Mouse (Mus musculus): ENCODE data around the gene B4galt2. TPM values are rescaled to one million over a fixed set of nuclear protein-coding genes. Genes with fewer than 3 reads are reported as not detected.

Gene B4galt2
- polyA plus RNA-seq, 1 experiment = 122 TPM

- TF ChIP-seq CTCF (IDR thresholded peaks at IDR 0.05; ENCODE audit: extremely low read depth, insufficient read depth, low read length) (no peak), POLR2A (IDR thresholded peaks at IDR 0.05; ENCODE audit: extremely low read depth, insufficient read depth, low read length) (no peak)
- Histone ChIP-seq H3K4me1 (ENCODE audit: control insufficient read depth, insufficient read depth, low read length) (peaks cover 16% of the 10 kb centered on the region), H3K27ac (ENCODE audit: insufficient read depth, low read length) (no peak overlapping the region), H3K4me3 (ENCODE audit: insufficient read depth, low read length) (peak overlapping the region; percentile 50)
Observed at GRCm38 (mm10) chr4:117912685-117913273, 29.5 kb upstream of the B4galt2 start.

DNA sequence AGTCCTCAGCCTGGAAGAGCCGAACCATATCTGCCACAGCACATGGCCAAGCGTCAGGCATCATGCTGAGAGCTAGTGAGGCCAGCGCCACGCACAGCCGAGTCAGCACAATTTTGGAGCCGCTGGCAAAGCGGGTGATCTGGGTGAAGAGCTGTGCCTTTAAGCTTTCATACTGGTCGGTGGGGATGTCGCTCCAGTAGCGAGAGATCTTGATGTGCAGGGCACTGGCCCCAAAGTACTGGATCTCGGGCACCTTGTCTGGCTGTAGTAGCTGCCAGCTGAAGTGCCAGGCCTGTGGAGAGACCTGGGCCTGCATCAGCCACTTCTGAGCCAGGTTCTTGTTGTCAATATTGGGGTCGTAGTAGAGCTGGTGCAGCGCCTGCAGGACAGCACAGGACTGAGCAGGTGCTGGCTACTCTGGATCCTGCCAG, 28.9 kb upstream of the B4galt2 start:
- TF ChIP-seq CTCF (IDR thresholded peaks at IDR 0.05; ENCODE audit: extremely low read depth, insufficient read depth, low read length) = no peak
- TF ChIP-seq POLR2A (IDR thresholded peaks at IDR 0.05; ENCODE audit: extremely low read depth, insufficient read depth, low read length) = no peak
- peaks cover 18% of the 10 kb centered on the region for H3K4me1 ChIP-seq (ENCODE audit: control insufficient read depth, insufficient read depth, low read length)
- no peak overlapping the region; the same call in 1 of the 2 replicates for H3K4me3 ChIP-seq (ENCODE audit: insufficient read depth, low read length)
- H3K27ac ChIP-seq (ENCODE audit: insufficient read depth, low read length) = no peak overlapping the region

DNA sequence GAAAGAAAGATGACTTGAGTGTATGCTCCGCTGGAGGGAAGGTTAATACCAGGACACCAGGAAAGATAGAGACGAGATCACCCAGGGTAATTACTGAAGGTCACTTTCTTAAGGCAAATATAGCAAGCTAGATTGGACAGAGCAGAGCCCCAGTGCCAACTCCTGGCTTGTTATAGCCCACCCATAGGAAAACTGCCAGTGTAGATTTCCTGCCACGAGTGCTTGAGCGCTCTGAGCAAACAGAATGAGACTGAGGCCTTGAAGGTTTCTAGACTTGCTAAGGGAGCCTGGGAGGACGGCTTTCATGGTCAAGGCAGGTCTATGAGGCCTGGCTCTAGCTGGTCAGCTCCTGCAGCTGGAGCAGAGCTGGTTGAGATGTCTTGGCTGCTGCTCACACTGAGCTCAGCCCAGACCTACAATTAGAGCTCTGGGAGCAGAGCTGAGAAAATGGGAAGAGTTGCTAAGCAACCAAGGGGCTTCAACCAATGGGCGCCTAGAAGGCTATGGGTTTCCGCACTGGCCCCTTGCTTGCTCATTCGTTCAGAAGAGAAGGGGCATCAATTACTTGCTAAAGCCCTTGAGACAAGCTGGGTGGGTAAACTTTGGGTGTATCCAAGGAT, 25.7 kb upstream of the B4galt2 start:
- Histone ChIP-seq H3K4me1 (ENCODE audit: control insufficient read depth, insufficient read depth, low read length) (peaks cover 24% of the 10 kb centered on the region), H3K27ac (ENCODE audit: insufficient read depth, low read length) (no peak overlapping the region), H3K4me3 (ENCODE audit: insufficient read depth, low read length) (peak overlapping the region; percentile 2; the same call in 1 of the 2 replicates)
- TF ChIP-seq CTCF (IDR thresholded peaks at IDR 0.05; ENCODE audit: extremely low read depth, insufficient read depth, low read length) (no peak), POLR2A (IDR thresholded peaks at IDR 0.05; ENCODE audit: extremely low read depth, insufficient read depth, low read length) (0 out of 2 replicates have a peak, but pooled peaks have one; percentile 24)

- H3K4me1 ChIP-seq (ENCODE audit: control insufficient read depth, insufficient read depth, low read length) = peaks cover 14% of the 10 kb centered on the region; the same call in 1 of the 2 replicates
- H3K4me3 ChIP-seq (ENCODE audit: insufficient read depth, low read length) = no peak overlapping the region
- no peak overlapping the region for H3K27ac ChIP-seq (ENCODE audit: insufficient read depth, low read length)
- TF ChIP-seq POLR2A (IDR thresholded peaks at IDR 0.05; ENCODE audit: extremely low read depth, insufficient read depth, low read length) (no peak), CTCF (IDR thresholded peaks at IDR 0.05; ENCODE audit: extremely low read depth, insufficient read depth, low read length) (no peak)
Observed at GRCm38 (mm10) chr4:117906196-117906595, 22.9 kb upstream of the B4galt2 start.

- TF ChIP-seq POLR2A (IDR thresholded peaks at IDR 0.05; ENCODE audit: extremely low read depth, insufficient read depth, low read length) = no peak
- no peak for TF ChIP-seq CTCF (IDR thresholded peaks at IDR 0.05; ENCODE audit: extremely low read depth, insufficient read depth, low read length)
- no peak overlapping the region for H3K4me3 ChIP-seq (ENCODE audit: insufficient read depth, low read length)
- H3K4me1 ChIP-seq (ENCODE audit: control insufficient read depth, insufficient read depth, low read length) = peaks cover 14% of the 10 kb centered on the region; the same call in 1 of the 2 replicates
- H3K27ac ChIP-seq (ENCODE audit: insufficient read depth, low read length) = no peak overlapping the region
Observed at GRCm38 (mm10) chr4:117904761-117905160, 21.5 kb upstream of the B4galt2 start.

DNA sequence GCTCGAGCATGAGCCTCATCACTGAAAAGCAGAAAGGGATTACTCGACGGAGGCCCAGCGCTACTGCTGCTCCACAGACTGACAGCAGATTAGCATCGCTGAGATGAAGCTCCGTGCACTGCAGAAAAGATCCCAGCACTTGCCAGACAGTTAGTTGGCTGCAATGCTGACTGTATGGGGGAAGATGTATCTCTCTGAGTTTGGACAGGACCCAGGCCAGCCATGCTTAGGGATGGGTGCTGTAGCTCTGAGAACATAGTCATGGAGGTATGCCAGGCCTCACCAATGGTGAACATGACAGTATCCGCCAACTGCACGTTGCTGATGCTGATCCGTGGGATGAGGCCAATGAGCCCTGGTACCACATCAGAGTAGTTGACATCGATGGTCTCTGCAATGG, 20.8 kb upstream of the B4galt2 start:
- Histone ChIP-seq H3K4me3 (ENCODE audit: insufficient read depth, low read length) (no peak overlapping the region), H3K4me1 (ENCODE audit: control insufficient read depth, insufficient read depth, low read length) (peaks cover 12% of the 10 kb centered on the region; the same call in 1 of the 2 replicates), H3K27ac (ENCODE audit: insufficient read depth, low read length) (no peak overlapping the region)
- TF ChIP-seq CTCF (IDR thresholded peaks at IDR 0.05; ENCODE audit: extremely low read depth, insufficient read depth, low read length) (no peak), POLR2A (IDR thresholded peaks at IDR 0.05; ENCODE audit: extremely low read depth, insufficient read depth, low read length) (no peak)

GRCm38 (mm10) chr4:117898111-117898510, 14.8 kb upstream of the B4galt2 start:
- Histone ChIP-seq H3K4me3 (ENCODE audit: insufficient read depth, low read length) (no peak overlapping the region), H3K4me1 (ENCODE audit: control insufficient read depth, insufficient read depth, low read length) (no peaks in the 10 kb centered on the region), H3K27ac (ENCODE audit: insufficient read depth, low read length) (no peak overlapping the region)
- TF ChIP-seq POLR2A (IDR thresholded peaks at IDR 0.05; ENCODE audit: extremely low read depth, insufficient read depth, low read length) (no peak), CTCF (IDR thresholded peaks at IDR 0.05; ENCODE audit: extremely low read depth, insufficient read depth, low read length) (no peak)

DNA sequence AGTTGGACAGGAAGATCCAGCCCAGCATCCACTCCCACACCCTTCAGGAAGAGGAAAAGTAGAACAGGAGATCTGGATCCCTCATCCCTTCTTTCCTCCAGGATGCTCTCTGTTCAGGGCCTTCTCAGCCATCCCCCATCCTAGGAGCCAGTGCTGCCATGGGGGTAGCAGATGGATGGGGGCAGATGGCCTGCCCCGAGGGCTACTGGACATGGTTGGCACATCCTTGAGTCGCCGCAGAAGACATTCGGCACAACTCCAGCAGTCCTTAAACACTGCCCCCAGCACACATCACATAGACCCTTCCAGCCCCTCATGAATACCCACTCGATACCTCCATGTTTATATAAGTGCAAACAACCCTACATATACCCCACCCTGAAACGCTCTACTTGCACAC, 12.7 kb upstream of the B4galt2 start:
- Histone ChIP-seq H3K4me3 (ENCODE audit: insufficient read depth, low read length) (no peak overlapping the region), H3K4me1 (ENCODE audit: control insufficient read depth, insufficient read depth, low read length) (no peaks in the 10 kb centered on the region), H3K27ac (ENCODE audit: insufficient read depth, low read length) (no peak overlapping the region)
- no peak for TF ChIP-seq CTCF (IDR thresholded peaks at IDR 0.05; ENCODE audit: extremely low read depth, insufficient read depth, low read length)
- no peak for TF ChIP-seq POLR2A (IDR thresholded peaks at IDR 0.05; ENCODE audit: extremely low read depth, insufficient read depth, low read length)

DNA sequence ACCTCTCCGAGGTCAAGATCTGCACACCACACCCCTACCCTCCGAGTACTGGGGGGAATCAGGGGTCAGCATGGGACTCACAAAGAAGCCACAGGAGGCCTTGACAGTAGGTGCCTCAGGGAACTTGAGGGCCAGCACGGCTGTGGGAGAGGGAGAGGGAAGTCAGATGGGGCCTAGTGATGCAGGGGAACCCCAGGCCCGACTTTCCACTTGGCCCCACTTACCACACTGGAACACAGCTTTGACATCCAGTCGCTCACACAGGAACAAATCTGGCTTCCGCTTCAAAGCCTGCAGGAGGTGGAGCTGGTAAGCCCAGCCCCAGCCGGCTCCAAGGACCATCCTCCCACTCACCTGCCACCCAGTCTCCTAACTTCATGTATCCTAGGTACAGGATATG, 12.1 kb upstream of the B4galt2 start:
- TF ChIP-seq CTCF (IDR thresholded peaks at IDR 0.05; ENCODE audit: extremely low read depth, insufficient read depth, low read length) = no peak
- no peak for TF ChIP-seq POLR2A (IDR thresholded peaks at IDR 0.05; ENCODE audit: extremely low read depth, insufficient read depth, low read length)
- Histone ChIP-seq H3K27ac (ENCODE audit: insufficient read depth, low read length) (no peak overlapping the region), H3K4me1 (ENCODE audit: control insufficient read depth, insufficient read depth, low read length) (no peaks in the 10 kb centered on the region), H3K4me3 (ENCODE audit: insufficient read depth, low read length) (no peak overlapping the region)

DNA sequence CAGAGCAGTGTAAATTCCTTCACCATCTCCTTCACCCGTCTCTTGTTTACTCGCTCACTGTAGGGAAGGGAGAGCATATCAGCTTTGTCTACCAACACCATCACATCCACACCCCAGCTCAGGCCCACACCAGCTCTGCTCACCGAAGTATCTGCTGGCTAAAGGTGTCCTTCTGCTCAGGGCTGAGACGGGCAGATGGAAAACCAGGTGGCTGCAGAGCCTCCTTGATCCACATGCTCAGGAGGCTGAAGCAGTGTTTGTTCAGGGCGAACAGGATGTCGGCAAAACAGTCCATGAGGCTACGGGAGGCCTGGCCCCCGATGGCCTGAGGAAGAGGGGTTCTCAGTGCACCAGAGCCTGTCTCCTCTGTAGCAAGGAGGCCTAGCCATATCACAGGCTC, 11.3 kb upstream of the B4galt2 start:
- Histone ChIP-seq H3K27ac (ENCODE audit: insufficient read depth, low read length) (no peak overlapping the region), H3K4me1 (ENCODE audit: control insufficient read depth, insufficient read depth, low read length) (no peaks in the 10 kb centered on the region), H3K4me3 (ENCODE audit: insufficient read depth, low read length) (no peak overlapping the region)
- TF ChIP-seq POLR2A (IDR thresholded peaks at IDR 0.05; ENCODE audit: extremely low read depth, insufficient read depth, low read length) = no peak
- no peak for TF ChIP-seq CTCF (IDR thresholded peaks at IDR 0.05; ENCODE audit: extremely low read depth, insufficient read depth, low read length)

Measured in cortical plate, adult 2 months (tissue).